Mouse (Mus musculus) embryonic facial prominence, embryonic 14.5 days (tissue): ENCODE data around the gene Trp53rka. TPM values are rescaled to one million over a fixed set of nuclear protein-coding genes. Genes with fewer than 3 reads are reported as not detected.
A peak's percentile ranks its signal among the peaks of the same experiment; 100 is the strongest.
"Not testable (repeated sequence)": the region's sequence is repeated elsewhere in the genome, so short reads cannot be mapped to it uniquely, and the experiment has no call there.

Source experiments
- ATAC-seq: fragments of 200-750 bp; cut with Nextera tagmentation; 2 replicates; pipeline ENCODE4 v1.8.0; 2017; ENCODE audit warnings: low read depth, moderate number of reproducible peaks, moderate TSS enrichment
- DNase-seq: peaks from one replicate; pipeline ENCODE4 v3.0.0-alpha.2; 2015; ENCODE audit warnings: low spot score
- H3K27ac ChIP-seq: fragments of 300-500 bp; sonication (generic); replicated peaks from 2 replicates; pipeline ENCODE4 v1.5.1; 2014; ENCODE audit warnings: low read depth, mild to moderate bottlenecking, low read length, moderate library complexity
- H3K27me3 ChIP-seq: fragments of 300-500 bp; sonication (generic); replicated peaks from 2 replicates; pipeline ENCODE4 v1.6.1; 2014; ENCODE audit warnings: low read length; ENCODE audit not compliant: control insufficient read depth, insufficient read depth
- H3K36me3 ChIP-seq: fragments of 300-500 bp; sonication (generic); 2 replicates; pipeline ENCODE4 v1.6.1; 2014; ENCODE audit warnings: low read length, mixed read lengths; ENCODE audit not compliant: control insufficient read depth, insufficient read depth
- H3K4me1 ChIP-seq: fragments of 300-500 bp; sonication (generic); 2 replicates; pipeline ENCODE4 v1.6.1; 2014; ENCODE audit warnings: antibody characterized with exemption, low read length; ENCODE audit not compliant: control insufficient read depth, insufficient read depth
- H3K4me2 ChIP-seq: fragments of 300-500 bp; sonication (generic); 2 replicates; pipeline ENCODE4 v1.6.1; 2014; ENCODE audit warnings: low read depth, mild to moderate bottlenecking, low read length, moderate library complexity, mixed read lengths
- H3K4me3 ChIP-seq: fragments of 300-500 bp; sonication (generic); 2 replicates; pipeline ENCODE4 v1.5.1; 2014; ENCODE audit warnings: low read depth, mild to moderate bottlenecking, low read length
- H3K9ac ChIP-seq: fragments of 300-500 bp; sonication (generic); 2 replicates; pipeline ENCODE4 v1.6.1; 2014; ENCODE audit warnings: low read depth, mild to moderate bottlenecking, low read length, moderate library complexity, mixed read lengths
- H3K9me3 ChIP-seq: fragments of 300-500 bp; sonication (generic); 2 replicates; pipeline ENCODE4 v1.6.1; 2016; ENCODE audit warnings: low read length; ENCODE audit not compliant: control insufficient read depth
- WGBS: fragments of 180-500 bp; shearing (Covaris S2); extraction: QIAGEN DNeasy Blood & Tissue Kit; methylation state at CpG from one replicate; pipeline ENCODE4 v1.1.7; 2014; 5-methylcytosine and 5-hydroxymethylcytosine counted together
- polyA plus RNA-seq: library from polyadenylated mRNA; unstranded; fragments of >200 nt; fragmentation: Nextera tagmentation; extraction: Ambion mirVana; gene quantifications from 2 replicates; pipeline ENCODE4 v1.2.1, GENCODE M21; 2014

Trp53rka gene
- polyA plus RNA-seq, 1 experiment from 2014 or later: 32.8 TPM

GRCm38 (mm10) chr2:165511530-165511929, 18.4 kb upstream of the Trp53rka start:
- WGBS: 85% methylated on average over 4 of the region's 4 CpGs
- not testable (repeated sequence) for H3K9ac ChIP-seq, H3K27ac ChIP-seq, ATAC-seq, H3K27me3 ChIP-seq, DNase-seq, H3K4me3 ChIP-seq, H3K4me2 ChIP-seq, H3K9me3 ChIP-seq
- peaks cover 16% of the 10 kb centered on the region for H3K4me1 ChIP-seq
- peaks cover 18% of the 10 kb centered on the region for H3K36me3 ChIP-seq

GRCm38 (mm10) chr2:165510914-165511458, 17.9 kb upstream of the Trp53rka start:
- not testable (repeated sequence) for H3K9me3 ChIP-seq, H3K4me2 ChIP-seq, DNase-seq, H3K9ac ChIP-seq, H3K27ac ChIP-seq, H3K27me3 ChIP-seq, ATAC-seq, H3K4me3 ChIP-seq
- Histone ChIP-seq H3K36me3 (peaks cover 13% of the 10 kb centered on the region; the same call in 1 of the 2 replicates), H3K4me1 (peaks cover 16% of the 10 kb centered on the region)
- whole genome bisulfite sequencing: 63% methylated on average over 1 of the region's 2 CpGs

GRCm38 (mm10) chr2:165510466-165510865, 17.3 kb upstream of the Trp53rka start:
- DNase-seq (no peak), ATAC-seq (no peak)
- H3K9me3 ChIP-seq: no peaks in the 10 kb centered on the region
- no peak overlapping the region for H3K27ac ChIP-seq
- H3K27me3 ChIP-seq: no peaks in the 10 kb centered on the region
- no peak overlapping the region for H3K4me2 ChIP-seq
- H3K9ac ChIP-seq: no peak overlapping the region
- no peak overlapping the region for H3K4me3 ChIP-seq
- H3K36me3 ChIP-seq: peaks cover 11% of the 10 kb centered on the region; the same call in 1 of the 2 replicates
- WGBS: 29% methylated on average over 5 of the region's 5 CpGs
- peaks cover 16% of the 10 kb centered on the region for H3K4me1 ChIP-seq

- H3K36me3 ChIP-seq: peaks cover 3% of the 10 kb centered on the region; the same call in 1 of the 2 replicates
- peaks cover 22% of the 10 kb centered on the region for H3K4me1 ChIP-seq
- no peak overlapping the region for H3K4me3 ChIP-seq
- no peak overlapping the region for H3K9ac ChIP-seq
- DNase-seq: no peak
- no peak for ATAC-seq
- H3K27me3 ChIP-seq: no peaks in the 10 kb centered on the region
- H3K9me3 ChIP-seq: no peaks in the 10 kb centered on the region
- WGBS: 56% methylated on average over 9 of the region's 9 CpGs
- H3K27ac ChIP-seq: no peak overlapping the region
- no peak overlapping the region for H3K4me2 ChIP-seq
Observed at GRCm38 (mm10) chr2:165509686-165510085, 16.6 kb upstream of the Trp53rka start.

- WGBS: 11% methylated on average over 6 of the region's 32 CpGs
Observed at GRCm38 (mm10) chr2:165503259-165504203, 10.4 kb upstream of the Trp53rka start, which contains the start of gene Slc2a10. Gene Slc2a10, plus strand, starts transcription at chr2:165503787.

GRCm38 (mm10) chr2:165498816-165499215, 5.7 kb upstream of the Trp53rka start:
- DNase-seq (peak; percentile 73), ATAC-seq (no peak)
- H3K4me1 ChIP-seq: peaks cover 14% of the 10 kb centered on the region
- no peaks in the 10 kb centered on the region for H3K27me3 ChIP-seq
- H3K36me3 ChIP-seq: no peaks in the 10 kb centered on the region
- H3K4me3 ChIP-seq: no peak overlapping the region
- WGBS: 52% methylated on average over 6 of the region's 6 CpGs
- no peak overlapping the region for H3K27ac ChIP-seq
- no peaks in the 10 kb centered on the region for H3K9me3 ChIP-seq
- H3K4me2 ChIP-seq: no peak overlapping the region
- no peak overlapping the region for H3K9ac ChIP-seq

More at GRCm38 (mm10) chr2:165503259-165504203, 10.4 kb upstream of the Trp53rka start, which contains the start of gene Slc2a10:
- ATAC-seq: peak; percentile 85
- peak; percentile 78 for DNase-seq
- peak within 1 kb of the TSS; percentile 81 for H3K9ac ChIP-seq
- H3K4me2 ChIP-seq: peak within 1 kb of the TSS; percentile 83
- H3K36me3 ChIP-seq: no peaks in the 10 kb centered on the region
- H3K27me3 ChIP-seq: no peaks in the 10 kb centered on the region
- H3K4me1 ChIP-seq: peaks cover 24% of the 10 kb centered on the region
- no peaks in the 10 kb centered on the region for H3K9me3 ChIP-seq
- peak within 1 kb of the TSS; percentile 75 for H3K27ac ChIP-seq
- peak within 1 kb of the TSS; percentile 54 for H3K4me3 ChIP-seq

- WGBS: 57% methylated on average over 2 of the region's 2 CpGs
- Histone ChIP-seq H3K36me3 (no peaks in the 10 kb centered on the region), H3K4me2 (no peak overlapping the region), H3K4me1 (peaks cover 9% of the 10 kb centered on the region), H3K9ac (peak overlapping the region; percentile 19; the same call in 1 of the 2 replicates), H3K9me3 (no peaks in the 10 kb centered on the region), H3K4me3 (no peak overlapping the region), H3K27me3 (no peaks in the 10 kb centered on the region), H3K27ac (no peak overlapping the region)
- no peak for DNase-seq
- ATAC-seq: no peak
Observed at GRCm38 (mm10) chr2:165497706-165498275, 4.7 kb upstream of the Trp53rka start.

GRCm38 (mm10) chr2:165496251-165496650, 3.1 kb upstream of the Trp53rka start:
- no peak for ATAC-seq
- Histone ChIP-seq H3K4me3 (no peak overlapping the region), H3K4me1 (peaks cover 11% of the 10 kb centered on the region), H3K4me2 (no peak overlapping the region), H3K36me3 (no peaks in the 10 kb centered on the region), H3K9ac (no peak overlapping the region), H3K9me3 (no peaks in the 10 kb centered on the region), H3K27me3 (no peaks in the 10 kb centered on the region), H3K27ac (no peak overlapping the region)
- no peak for DNase-seq
